Mouse (Mus musculus) spleen, adult 12 weeks (tissue): ENCODE results near the gene Myo6.

Experiments used
- DNase-seq: peaks from one replicate; pipeline ENCODE4 v3.0.0; 2022; ENCODE audit warnings: low spot score

Gene Myo6

DNA sequence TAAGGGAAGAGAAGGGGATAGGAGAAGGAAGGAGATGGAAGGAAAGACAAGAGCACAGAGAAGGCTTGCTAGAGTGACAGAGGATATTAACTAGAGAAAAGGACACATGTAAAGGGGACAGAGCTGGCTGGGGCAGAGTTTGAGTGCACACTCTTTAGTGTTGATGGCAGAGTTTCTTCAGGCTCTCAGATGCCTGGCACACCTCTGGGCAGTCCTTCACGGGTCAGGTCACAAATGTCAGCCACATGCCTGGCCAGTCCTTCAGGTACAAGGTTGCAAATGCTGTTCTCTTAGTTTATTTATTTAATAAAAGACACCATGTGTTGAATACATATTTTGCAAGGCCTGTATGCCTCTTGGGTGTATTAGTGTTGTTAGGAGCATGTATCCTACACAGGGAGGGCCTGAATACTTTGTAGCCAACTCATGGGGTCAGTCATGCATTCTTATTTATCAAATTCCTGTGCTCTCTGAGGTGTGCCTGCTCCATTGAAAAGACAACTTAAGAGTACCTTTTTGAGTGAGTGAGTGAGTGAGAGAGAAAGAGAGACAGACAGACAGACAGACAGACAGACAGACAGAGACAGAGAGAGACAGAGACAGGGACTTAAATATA is 72.5 kb downstream of the Myo6 start:
- no peak for DNase-seq

DNA sequence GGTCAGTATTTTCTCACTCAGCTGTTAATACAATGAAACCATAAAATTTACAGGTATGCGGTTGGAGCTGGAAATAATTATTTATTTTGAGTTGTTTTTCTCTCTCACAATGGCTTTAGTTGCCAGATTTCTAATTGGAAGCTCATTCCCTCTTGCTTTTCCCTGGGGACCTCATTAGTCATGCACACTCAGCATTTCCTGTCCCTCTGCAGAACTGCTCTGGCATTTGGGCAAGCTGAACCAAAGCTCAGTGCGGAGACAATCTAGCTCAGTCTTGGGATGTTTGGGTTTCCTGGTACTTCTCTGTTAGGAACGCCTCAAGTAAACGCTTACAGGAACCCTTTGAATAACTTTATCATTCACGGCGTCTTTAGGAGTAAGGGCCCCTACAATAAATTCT is 76.9 kb downstream of the Myo6 start:
- DNase-seq, result no peak

DNA sequence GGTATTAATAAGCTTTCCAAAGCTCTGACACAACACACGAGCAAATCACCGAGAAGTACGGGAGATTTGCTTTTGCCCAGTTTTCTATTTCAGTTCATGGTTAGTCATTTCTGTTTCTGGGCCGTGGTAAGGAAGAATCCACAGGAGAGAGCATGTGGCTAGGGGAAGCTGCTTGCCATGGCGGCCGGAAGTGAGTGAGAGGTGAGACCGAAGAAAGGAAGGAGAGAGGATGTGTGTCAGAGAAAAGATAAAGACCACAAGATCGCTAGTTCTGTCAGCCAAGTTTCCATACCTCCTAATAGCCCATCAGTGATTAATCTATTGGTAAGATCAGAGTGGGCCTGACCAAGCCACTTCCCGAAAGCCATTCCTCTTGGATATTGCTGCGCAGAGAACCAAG is 87.3 kb downstream of the Myo6 start:
- DNase-seq, result no peak

DNA sequence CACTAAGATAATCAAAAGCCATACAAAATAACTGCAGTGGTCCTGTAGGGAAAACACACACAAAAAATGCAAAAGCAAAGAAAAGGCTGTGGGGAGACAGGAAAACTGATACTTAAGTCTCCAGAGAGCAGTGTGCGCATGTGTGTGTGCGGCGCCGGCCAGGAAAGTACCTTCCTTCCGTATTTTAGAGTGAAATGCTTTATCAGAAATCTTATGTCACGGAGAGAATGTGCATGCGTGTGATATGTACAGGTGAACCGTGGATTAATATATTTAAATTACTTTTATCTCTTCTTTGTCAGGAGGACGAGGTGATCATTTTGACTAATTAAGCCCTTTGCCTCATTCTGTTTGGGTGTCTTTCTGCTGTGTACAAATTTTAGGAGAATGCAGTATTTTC is 88.4 kb downstream of the Myo6 start:
- DNase-seq, result no peak

DNA sequence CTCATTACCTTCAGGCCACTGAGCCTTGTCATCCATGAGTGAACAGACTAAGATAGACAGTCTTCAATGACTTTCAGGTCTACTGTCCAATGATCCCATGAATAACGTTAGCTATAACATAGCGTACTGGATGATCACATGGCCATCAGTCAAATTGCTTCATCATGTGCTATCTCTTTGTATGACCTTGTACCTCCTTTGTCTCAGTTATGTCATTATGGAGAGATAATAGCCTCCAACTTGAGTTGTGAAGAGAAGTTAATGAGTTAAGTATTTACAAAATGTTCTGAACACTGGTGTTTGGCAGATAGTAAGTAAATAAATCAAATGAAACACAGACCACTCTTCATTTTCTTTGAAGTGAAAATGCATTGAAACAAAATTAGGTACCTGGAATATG is 91.7 kb downstream of the Myo6 start:
- no peak for DNase-seq

DNA sequence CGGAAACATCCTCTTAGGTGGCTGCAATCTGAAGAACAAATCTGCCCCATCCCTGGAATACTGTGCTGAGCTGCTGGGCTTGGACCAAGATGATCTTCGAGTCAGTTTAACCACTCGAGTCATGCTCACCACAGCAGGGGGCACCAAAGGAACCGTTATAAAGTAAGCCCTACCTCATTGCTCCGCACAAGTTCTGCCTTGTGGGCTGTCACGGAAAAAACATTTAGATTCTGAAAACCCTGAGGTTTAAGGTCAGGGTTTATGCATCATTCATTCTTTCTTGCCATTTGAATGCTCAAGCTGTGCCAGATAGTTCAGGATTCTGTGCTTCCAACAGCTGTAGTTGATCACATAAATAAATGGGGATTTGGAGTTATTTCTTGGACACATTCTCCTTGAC is 93.6 kb downstream of the Myo6 start:
- no peak for DNase-seq

DNA sequence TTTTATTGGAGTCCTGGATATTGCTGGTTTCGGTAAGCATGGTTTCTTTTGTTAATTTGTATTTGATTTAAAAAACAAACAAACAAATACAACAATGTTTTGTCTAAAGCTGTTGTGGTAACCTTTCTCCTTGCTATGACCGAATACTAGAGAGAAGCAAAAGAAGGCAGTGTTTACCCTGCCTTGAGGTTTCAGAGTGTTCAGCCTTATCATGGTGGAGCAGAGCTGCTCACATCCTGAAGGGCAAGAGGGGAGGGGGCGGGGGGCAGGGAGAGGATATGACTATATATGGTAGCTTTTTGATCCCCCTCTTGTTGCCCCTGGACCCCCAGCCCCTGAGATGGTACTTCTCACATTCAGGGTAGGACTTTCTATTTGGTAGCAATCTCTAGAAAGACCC is 96.1 kb downstream of the Myo6 start:
- DNase-seq, result no peak

DNA sequence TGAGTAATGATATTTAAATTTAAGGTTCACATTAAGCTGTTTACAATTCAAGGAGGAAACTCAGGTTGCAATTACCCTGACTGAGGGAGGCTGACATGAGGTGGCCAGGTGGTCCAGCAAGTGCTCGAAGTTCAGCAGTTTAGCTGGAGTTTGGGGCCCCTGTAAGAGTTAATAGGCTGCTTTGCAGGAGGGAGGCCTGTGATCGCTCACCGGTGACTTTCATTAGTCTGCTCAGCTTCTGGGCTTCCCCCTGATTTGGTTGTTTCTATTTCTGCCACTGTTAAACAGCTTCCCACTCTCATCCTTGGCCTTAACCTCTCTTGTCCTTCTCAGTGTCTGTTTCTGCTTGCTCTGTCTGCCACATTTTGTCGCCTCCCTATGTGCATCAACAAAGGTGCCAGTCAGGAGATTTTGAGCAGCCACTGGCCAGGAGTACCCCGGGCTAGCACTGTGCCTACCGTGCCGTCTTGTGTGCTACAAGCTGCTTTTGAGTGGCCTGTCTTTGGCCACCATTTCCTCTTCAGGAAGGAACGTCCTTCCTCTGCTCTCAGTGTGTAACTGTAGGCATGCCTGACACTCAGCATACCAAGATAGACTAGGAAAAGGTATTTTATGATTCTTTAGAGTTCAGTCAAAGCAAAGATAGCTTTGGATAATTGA is 97.7 kb downstream of the Myo6 start:
- DNase-seq, result no peak

DNA sequence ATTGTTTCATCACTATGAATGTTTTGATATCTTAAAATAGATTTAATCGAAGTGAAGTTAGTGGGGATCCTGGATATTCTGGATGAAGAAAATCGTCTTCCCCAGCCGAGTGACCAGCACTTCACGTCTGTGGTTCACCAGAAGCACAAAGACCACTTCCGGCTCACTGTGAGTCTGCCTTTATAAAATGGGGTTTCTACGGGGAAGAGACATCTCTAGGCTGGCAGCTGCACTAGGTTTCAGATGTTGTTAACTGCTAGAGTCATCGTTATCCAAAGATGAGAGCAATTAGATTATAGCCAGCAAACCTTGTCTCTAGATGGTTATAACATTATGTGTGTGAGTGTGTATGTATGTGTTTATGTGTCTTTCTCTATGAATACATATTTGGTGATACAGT is 101.3 kb downstream of the Myo6 start:
- no peak for DNase-seq

DNA sequence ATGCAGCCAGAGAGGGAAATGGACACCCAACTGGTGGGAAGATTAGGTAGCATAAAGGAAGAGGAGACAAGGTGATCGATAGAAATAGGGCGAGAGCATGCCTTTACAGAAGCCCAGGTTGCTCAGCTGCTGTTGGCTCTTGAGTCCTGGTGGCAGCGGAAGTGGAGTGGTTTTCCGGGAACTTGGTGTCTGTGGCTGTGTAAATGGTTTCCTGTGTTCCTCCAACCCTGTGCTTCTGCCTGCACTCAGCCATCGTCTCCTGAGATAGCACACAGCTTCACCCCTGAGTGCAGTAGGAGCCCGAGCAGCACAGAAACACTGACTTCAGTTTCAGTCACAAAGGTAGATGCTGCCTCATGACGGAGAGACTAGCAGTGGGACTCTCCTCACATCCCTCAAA is 101.7 kb downstream of the Myo6 start:
- no peak for DNase-seq

DNA sequence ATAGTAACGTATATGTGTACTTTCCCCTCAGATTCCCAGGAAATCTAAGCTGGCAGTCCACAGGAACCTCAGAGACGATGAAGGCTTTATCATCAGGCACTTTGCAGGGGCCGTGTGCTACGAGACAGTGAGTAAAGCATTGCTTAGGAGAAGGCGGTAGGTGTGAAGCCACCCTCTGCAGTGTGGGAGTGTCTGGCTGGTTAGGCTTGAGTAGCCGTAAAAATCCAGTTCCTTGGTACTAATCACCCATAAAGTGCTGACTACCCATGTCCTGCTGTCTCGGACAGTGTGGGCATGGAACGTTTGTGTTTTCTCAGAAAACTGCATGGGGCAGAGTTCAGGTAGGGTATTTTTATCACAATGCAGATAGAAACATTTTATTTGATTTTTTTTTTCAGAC is 104.8 kb downstream of the Myo6 start:
- no peak for DNase-seq

DNA sequence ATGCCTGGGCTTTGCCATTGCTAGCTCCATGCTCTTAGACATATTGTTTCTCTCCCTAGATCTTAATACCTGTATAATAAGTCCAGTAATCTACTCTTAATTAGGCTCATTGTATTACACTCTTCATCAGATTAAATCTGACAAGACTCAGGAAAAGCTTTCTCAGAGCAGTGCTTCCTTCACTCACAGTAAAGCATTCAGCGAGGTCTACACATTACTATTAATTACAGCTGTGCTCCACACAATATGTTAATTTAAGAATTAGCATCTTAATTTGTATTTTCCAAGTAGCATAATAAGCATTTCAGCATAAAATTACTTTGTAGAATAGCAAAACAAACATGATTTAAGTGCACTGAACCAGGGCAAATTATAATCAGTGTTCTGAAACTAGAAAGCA is 108.1 kb downstream of the Myo6 start:
- no peak for DNase-seq

DNA sequence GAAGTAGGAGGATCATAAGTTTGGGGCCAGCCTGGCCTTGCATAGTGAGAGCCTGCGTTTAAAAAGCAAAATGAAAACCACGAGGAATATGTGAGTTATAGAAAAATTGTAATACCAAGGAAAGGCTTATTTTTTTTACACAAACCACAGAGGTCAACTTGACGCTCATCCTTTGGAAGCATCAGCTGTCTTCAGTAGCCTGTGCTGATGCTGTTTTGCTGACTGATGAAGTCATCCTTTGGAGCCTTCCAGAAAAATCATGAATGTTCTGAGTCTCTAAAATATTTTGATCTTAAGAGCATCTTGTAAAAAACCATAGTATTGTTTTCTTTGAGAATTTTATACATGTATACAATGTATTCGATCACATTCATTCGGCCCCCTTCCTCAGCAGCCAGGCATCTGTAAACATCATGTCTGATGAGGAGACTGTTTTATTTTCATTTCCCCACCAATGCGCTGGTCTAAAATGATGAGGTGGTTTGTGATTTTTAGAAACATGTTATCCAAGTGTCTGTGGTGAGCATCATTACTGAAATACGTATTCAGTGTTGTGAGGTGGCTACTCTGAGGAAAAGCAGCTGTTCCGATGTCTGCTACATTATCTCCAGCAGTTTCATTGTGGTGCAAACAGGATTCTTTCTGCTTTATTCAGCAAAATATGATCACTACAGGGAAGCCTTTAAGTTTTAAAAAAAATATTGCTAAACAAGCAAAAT is 110.4 kb downstream of the Myo6 start:
- DNase-seq, result no peak

DNA sequence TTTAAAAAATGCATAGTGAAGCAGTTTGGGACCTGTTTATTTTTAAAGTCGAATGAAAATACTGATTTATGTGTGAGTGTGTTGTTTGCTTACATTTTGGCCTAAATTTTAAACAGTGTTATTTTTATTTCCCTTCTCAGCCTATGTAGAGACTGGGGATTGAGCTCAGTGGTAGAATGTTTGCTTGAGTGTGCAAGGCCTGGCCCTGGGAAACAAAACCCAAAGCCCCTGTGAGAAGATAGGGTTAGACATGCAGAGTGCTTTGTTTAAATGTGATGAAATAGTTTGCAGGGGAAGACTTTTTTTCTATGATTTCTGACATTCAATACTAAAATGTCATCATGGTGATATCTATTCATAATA is 110.9 kb downstream of the Myo6 start:
- no peak for DNase-seq

DNA sequence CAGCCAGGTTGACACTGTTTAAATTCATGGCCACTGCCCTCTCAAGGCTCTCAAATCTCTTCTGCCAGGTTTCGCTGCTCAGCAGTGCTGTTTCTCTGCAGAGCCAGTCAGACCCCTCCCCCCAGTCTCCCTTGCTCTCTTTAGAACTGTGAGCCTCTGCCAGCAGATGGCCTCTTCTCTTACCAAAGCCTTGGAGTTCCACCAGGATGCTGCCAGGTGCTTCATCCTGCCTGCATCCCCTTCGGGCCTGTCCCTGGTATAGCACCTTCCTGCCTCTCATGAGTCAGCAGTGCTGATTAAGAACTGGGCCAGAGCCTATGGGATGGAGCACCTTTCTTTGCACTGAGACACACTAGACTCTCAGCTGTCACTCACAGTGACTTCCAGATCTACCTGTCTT is 112.3 kb downstream of the Myo6 start:
- no peak for DNase-seq

DNA sequence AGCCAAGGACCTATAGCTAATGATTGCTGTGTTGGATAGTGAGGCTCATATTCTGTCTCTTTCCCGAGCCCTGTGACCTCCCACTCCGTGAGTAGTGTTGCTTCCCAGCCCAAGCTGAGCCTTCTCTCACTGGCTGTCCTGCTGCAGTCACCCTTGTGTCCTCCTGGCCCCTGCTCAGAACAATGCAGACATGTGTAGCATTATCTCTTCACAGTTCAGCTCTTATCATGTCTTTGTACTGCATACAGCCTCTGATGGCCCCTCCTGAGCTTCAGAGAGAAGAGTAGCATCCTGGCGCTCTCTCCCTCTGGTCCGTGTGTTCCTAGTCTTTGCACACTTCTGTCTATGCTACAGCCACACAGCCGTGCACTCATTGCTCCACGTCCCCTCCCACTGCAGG is 112.9 kb downstream of the Myo6 start:
- no peak for DNase-seq

DNA sequence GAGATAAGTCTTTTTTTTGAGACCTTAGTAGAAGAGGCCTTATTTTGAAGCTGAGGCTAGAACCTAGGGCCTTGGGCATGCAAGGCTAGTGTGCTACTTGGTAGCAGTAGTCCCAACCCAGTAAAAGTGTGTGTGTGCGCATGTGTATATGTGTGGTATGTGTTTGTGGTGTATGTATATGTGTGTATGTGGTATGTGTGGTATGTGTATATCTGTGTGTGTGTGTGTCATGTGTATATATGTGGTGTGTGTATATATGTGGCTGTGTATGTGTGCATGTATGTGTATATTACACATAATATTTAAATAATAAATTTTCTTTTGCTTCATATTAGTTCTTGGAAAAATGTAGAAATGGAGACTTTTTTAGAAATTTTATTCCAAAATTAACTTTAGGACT is 115.9 kb downstream of the Myo6 start:
- DNase-seq, result no peak

DNA sequence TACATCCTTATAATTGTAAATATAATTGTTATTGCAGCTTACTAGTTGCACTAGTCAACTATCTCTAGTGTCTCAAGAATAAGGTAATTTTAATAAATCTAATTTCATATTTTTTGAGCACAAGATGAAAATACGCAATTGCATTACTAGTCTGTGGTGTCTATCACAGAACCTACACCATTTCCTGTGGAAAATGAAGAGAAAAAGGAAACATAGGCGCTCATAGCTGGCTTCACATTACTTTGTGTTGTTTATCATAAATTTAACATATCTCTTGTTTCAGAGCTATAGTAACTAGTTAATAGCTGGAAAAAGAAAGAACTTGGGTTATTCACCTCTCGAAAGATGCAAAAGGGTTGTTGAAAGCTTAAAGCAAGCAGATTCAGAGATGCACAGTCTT is 117.6 kb downstream of the Myo6 start:
- DNase-seq, result no peak

DNA sequence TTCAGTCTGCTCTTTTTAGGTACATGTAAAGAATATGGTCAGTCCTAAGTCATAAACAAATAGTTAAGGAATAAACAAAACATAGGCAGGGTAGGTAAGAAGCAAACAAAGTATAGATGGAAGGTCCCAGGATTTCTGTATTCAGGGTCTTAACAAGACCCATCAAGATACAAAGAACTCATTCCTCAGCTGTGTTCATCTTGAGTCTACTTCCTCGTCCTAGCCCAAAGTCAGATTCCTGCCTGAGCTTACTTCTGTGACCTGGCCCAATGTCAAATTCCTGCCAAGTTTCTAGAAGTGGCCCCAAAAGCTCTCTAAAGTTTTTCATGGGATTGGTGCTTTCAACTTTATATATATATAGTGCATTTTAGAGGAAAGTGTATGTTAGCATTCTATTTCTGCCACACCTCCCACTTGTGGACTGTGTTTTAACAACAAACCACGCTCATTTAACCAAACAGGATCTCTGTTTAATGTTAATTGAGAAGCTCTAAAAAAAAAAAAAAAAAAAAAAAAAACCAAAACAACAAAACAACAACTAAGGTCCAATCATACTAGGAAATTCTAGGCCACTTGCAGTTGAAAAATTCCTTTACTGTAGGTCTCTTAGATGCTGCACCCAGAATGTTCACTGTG is 119.8 kb downstream of the Myo6 start:
- DNase-seq, result no peak

DNA sequence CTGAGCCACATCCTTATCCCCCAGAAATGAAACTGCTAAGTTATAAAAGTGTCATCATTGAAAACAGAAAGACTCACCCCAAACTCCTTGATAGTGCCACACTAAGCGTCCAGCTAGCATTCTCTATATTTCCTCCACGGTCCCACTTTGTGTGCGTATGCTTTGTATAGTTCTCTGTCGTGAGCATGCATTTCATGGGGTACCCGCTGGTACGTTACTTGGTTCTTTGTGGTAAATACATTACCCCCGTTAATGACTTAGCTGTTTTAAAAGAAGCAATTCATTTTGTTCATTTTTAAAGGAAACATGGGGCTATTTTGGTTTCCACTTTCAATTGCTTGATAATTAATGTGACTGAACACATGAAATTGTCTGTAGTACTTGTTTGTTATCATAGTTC is 122.0 kb downstream of the Myo6 start:
- DNase-seq, result no peak

DNA sequence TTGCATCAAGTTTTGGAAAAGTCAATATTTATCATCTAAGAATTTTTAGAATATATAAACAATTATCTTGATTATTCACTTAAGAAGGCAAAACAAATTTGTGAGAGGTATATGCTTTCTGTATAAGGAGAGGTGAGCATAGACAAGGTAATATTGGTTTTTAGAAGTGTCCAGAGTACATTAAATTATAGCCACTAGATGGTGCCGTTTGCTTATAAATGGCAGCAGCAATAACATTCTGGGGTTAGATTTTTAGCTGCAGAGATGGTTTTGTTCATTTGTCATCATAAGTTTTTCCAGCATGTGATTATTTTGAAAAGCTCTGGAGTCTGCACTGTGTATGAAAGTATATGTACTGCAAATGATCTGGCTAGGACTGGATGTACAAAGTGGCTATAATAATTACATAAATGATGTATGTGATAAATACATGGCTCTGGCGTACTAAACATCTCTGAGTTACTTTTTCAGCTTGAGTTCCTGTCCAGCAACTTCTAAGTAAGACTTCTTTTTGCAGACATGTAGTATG is 128.3 kb downstream of the Myo6 start:
- DNase-seq, result no peak

DNA sequence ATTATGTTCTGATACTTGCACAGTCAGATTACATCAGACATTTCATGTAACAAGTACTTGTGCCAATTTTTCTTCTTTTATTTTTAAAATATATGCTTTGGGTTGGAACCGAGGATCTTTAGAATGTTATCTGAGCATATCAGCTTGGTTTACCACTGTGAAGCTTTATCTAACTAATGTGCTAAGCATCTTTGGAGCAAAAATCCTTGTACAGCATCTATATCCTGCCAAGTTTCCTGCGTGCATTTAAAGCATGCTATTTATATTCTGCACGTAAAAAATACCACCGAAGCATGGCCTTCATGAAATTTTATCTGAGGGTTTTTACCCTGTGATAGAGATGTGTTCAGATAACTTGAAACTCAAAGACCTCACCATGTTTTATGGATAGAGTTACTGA is 131.3 kb downstream of the Myo6 start:
- no peak for DNase-seq

DNA sequence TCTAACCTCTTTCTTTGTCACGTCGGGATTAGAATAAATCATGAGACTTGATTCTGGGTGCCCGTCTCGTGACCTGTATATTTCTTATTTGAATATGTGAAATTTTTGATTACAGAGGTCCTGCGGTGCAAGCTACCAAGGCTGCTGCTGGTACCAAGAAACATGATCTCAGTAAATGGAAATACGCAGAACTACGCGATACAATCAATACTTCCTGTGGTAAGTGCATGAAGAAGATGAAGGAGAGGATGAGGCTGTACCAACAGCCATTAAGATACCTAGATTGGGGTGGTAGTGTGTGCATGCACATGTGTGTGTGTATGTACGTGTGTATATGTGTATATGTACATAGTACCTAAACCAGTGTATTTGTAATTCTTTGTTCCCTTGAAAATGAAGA is 134.2 kb downstream of the Myo6 start:
- no peak for DNase-seq
